Mouse (Mus musculus) 3T3-L1 (cell line): ENCODE data around the gene Tbc1d5.

Experiments used
- DNase-seq: peaks from one replicate; pipeline ENCODE4 v3.0.0-alpha.2; 2015; ENCODE audit warnings: low read depth, low spot score

The Tbc1d5 gene

GRCm38 (mm10) chr17:51179195-51179953, at the start of gene Tbc1d5:
Tbc1d5 (minus strand) TSS chr17:51179352.
- peak; percentile 87 for DNase-seq

DNA sequence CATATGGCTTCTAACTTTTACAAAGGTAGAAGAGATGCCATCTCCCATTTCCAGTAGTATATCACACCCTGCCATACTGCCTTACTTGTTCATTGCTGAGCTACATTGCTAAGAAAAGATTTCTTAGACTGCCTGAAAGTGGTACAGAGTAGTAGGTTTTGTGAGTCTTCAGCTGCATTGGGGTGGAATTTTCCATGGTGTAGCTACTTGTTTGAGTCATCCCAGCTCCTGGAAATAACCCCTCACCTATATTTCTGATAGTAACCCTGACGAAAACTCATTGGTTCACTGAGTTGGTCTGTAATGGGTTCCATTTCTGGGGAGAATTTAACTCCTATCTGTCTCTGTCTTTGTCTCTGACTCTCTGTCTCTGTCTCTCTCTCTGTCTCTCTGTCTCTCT, 46.9 kb upstream of the Tbc1d5 start:
- DNase-seq, result no peak

GRCm38 (mm10) chr17:51223152-51223551, 44.0 kb upstream of the Tbc1d5 start:
- DNase-seq, result no peak

GRCm38 (mm10) chr17:51221075-51221474, 41.9 kb upstream of the Tbc1d5 start:
- DNase-seq, result no peak

- no peak for DNase-seq
These were observed 40.7 kb upstream of the Tbc1d5 start for GRCm38 (mm10) chr17:51219897-51220296.

DNA sequence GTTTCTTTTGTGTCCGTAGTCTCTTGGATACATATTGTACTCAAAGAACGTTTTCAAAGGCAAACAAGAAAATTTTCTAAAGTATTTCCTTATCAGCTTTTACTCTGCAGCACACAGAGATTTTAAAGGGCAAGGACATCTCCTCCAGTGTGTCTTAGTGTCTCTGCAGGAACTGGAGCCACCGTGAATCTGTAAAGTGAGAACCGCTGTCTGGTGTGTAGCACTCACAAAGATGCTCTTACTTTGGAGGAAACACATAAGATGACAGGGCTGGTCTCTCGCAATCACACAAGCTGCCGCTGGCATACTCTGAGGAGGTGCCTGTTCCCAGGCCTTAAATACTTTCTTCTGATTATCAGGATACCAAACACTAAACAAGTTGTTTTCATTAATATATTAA, 37.3 kb upstream of the Tbc1d5 start:
- no peak for DNase-seq

GRCm38 (mm10) chr17:51209565-51209964, 30.4 kb upstream of the Tbc1d5 start:
- no peak for DNase-seq

DNA sequence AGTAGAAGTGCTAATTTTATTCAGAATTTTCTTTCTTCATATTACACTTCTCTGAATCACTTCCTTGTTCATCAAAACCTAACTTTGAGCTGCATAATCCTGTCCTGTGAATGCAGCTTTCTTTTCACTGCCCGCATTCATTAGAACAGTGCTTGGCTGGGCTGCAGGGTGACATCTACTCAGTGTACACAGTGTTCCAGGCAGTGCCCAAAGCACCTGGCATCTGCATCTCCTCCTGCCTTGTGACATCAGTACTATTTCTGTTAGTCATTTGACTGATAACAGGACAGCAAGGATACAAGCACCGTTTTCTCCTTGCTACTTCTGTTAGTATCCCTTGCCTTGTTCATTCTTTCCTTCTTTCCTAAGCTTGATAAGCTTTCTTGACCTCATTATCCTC, 25.5 kb upstream of the Tbc1d5 start:
- no peak for DNase-seq

DNA sequence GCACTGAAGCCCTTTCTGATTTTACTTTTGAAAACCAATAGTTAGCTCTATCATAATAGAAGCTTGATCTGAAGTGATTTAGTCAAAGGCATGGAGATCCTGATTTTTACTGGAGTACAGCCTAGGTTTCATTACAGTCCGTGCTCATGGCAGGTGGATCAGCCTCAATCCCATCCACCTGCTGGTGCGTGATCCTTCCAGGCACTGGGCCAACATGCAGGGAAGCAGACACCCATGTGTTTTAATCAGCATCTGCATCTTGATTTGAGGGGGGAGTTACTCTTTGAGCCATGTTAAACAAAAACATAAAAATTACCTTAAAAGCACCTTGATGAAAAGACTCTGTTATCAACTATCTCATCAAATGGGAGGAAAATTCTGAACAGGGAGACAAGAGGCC, 16.4 kb upstream of the Tbc1d5 start:
- no peak for DNase-seq

DNA sequence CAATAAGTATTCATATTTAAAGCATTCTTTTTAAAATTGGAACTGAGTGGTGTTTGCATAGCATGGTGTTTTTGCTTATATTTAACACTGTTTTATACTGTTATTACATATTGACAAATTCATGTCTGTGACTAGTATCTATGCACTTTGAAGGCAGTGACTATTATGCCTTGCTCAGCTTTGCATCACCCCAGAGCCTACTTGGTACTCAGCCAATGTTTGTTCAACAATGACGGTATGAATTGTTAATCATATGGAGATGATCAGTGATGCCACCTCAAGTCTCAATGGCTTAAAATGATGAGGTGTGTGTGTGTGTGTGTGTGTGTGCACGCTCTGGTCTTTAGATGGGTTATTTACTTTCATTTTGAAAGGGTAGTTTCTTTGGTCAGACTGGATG, 15.6 kb upstream of the Tbc1d5 start:
- DNase-seq, result peak; percentile 18

- no peak for DNase-seq
These were observed 12.2 kb upstream of the Tbc1d5 start for GRCm38 (mm10) chr17:51191381-51191780.

- peak; percentile 43 for DNase-seq
These were observed 3.6 kb upstream of the Tbc1d5 start for GRCm38 (mm10) chr17:51182715-51183114.

DNA sequence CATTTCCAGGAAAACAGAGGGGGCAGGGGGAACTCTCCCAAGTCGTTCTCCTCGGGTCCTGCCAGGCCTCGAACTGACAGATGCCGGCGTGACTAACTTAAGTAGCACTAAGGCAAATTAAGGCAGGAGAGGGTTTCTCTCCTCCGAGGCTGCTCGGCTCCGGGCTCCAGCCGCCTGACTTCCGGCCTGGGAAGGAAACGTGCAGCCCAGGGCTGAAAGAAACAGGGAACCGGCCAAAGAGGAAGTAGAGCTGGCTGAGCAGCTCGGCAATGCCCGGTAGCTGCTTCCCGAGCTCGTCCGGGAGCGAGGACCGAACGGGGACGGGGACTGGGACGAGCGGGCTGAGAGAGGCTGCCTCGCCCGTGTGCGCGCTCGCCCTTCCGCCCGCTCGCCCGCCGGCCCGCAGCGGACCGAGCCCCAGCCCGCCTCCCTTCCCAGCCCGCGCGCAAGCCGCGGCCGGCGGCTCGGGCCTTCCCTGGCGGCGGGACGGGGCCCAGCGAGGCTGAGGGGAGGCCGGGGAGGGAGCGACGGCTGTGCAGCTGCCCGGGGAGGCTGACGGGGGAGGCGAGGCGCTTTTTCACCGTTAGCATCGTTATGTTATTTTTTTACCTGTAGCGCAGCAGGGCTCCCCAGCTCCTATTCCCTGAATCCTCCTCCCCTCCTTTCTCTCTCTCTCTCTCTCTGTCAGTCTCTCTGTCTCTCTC, 509 bp downstream of the Tbc1d5 start:
- DNase-seq, result peak; percentile 74

GRCm38 (mm10) chr17:51177923-51178322, 1.2 kb downstream of the Tbc1d5 start:
- DNase-seq, result no peak

DNA sequence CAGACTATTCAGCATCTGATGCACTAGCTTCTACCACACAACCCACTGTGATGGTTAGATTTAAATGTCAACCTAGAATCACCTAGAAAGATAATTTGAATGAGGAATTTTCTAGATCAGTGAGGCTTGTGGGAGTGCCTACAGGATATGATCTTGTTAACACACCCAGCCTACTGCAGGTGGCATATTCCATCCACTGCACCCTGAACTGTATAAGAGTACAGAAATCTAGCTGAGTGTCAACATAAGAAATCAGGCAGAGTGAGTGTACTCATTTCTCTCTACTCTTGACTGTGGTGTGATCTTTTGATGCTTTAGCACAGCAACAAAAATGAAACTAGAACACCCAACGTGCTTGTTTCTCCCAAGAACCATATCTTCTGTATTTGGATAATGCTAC, 6.8 kb downstream of the Tbc1d5 start:
- DNase-seq, result no peak

- DNase-seq, result no peak
These were observed 7.6 kb downstream of the Tbc1d5 start for GRCm38 (mm10) chr17:51171504-51171903.

GRCm38 (mm10) chr17:51169911-51170310, 9.2 kb downstream of the Tbc1d5 start:
- no peak for DNase-seq

DNA sequence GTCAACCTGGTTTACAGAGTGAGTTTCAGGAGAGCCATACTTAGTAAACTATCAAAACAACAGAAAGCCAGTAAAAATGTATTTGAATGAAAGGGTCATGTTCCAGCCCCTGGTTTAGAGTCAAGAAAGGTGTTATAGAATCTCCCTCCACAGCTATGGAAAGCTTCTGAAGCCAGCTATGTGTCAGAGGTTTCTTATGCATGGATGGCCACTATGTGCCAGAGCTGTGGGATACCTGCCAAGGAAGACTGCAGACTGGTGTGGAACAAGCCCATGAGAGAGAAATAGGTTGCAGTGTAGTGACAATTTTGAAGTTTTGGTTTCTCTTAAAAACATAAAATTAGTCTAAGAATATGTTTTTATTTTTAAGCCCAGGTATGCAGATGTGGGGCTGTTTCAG, 16.8 kb downstream of the Tbc1d5 start:
- peak; percentile 26 for DNase-seq

DNA sequence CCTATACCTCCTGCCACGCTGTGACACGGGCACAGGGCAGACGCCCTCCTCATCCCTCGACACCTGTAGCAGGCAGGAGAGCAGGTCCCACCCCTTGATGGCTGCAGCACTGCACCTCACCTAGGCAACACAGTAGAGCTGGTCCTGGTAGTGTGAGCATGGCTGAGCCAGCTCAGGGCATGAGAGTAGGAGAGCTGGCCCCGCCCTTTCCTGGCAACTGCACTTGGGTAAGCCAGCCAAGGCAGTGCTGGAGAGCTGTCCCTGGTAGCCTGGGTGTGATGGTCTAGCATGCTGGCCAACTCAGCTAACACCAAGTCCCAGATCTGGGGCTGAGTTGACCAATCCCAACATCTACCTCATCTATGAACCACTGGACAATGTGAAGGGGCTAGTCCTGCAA, 19.9 kb downstream of the Tbc1d5 start:
- DNase-seq, result peak; percentile 66

GRCm38 (mm10) chr17:51150999-51151398, 28.2 kb downstream of the Tbc1d5 start:
- no peak for DNase-seq

DNA sequence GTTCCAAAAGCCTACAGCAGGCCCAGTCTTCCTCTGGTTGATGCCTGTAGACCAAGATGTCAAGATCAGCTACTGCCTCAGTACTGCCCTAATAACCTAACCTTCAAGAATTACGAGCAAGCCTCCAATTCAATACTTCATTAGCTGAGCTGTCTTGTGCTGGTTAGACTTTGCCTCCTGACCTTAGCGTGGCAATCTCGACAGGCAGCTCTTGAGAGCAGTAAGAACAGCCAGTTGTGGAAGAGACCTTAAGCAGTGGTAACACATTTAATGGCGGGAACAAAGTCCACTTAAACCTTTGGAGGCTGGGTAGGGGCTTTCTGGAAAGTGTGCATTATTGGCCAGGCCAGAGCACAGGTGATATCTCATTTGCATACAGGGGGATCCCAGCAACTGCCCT, 34.2 kb downstream of the Tbc1d5 start:
- DNase-seq, result no peak

DNA sequence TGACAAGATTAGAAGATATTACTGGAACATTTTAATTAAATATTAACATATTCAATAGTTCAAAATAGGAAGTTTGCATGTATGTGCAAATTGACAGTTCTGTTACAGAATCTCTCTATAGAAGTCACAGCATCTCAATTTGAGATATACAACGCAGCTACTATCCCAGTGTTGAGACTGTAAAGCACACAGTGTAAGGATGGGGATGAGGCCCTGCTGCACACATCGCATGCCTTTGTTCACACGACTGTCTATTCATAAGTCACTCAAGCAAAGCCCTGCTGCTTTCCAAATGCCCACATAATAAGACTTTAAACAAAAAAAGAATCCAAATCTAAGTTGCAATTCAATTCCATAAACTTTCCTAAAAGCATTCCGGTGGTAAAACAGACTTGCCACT, 37.1 kb downstream of the Tbc1d5 start:
- DNase-seq, result no peak

- peak; percentile 59 for DNase-seq
These were observed 68.0 kb downstream of the Tbc1d5 start for GRCm38 (mm10) chr17:51111194-51111593.
